Mouse (Mus musculus) bone marrow macrophage, adult 2 months (primary cell): ENCODE measurements at regions not wholly inside any gene's neighbourhood (a gene's known extent, or its start where the extent isn't known, plus 50 kb on each side); places are given as distances from the start of the nearest gene placed in this dataset.

ENCODE experiments used
- H3K27ac ChIP-seq: 2 replicates; pipeline ENCODE4 v1.5.1; 2012; ENCODE audit warnings: low read depth, low read length; ENCODE audit not compliant: insufficient read depth
- H3K4me1 ChIP-seq: 2 replicates; pipeline ENCODE4 v1.6.1; 2012; ENCODE audit warnings: low read length; ENCODE audit not compliant: control insufficient read depth, insufficient read depth
- H3K4me3 ChIP-seq: 2 replicates; pipeline ENCODE4 v1.5.1; 2012; ENCODE audit warnings: mild to moderate bottlenecking, low read length, moderate library complexity; ENCODE audit not compliant: insufficient read depth
- CTCF ChIP-seq: IDR thresholded peaks from 2 replicates; pipeline ENCODE4 v1.5.1; 2012; ENCODE audit warnings: low read depth, mild to moderate bottlenecking, low read length, moderate library complexity
- POLR2A ChIP-seq: IDR thresholded peaks from 2 replicates; pipeline ENCODE4 v1.6.1; 2012; ENCODE audit warnings: mild to moderate bottlenecking, low read depth, low read length, borderline replicate concordance

DNA sequence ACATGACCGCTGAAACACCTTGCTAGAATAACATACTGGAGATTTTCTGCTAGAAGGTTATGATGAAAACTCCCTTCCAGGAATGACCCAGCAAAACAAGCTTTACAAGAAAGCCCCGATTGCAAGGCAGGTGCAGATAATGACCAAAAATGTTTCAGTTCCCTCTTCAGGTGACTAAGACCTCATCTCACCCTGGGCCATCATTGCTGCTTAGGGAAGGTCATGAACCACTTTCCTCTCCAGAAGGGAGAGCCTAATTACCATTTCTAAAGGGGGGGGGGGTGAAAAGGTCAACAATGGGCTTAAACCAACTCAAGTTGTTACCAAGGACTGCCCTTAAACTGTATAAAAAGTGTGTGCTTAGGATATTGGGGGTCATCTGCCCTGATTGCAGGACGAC lies 59.8 kb upstream of the Speer4c start:
- Histone ChIP-seq H3K4me1 (no peaks in the 10 kb centered on the region), H3K4me3 (no peak overlapping the region), H3K27ac (no peak overlapping the region)
- TF ChIP-seq CTCF (no peak), POLR2A (no peak)

DNA sequence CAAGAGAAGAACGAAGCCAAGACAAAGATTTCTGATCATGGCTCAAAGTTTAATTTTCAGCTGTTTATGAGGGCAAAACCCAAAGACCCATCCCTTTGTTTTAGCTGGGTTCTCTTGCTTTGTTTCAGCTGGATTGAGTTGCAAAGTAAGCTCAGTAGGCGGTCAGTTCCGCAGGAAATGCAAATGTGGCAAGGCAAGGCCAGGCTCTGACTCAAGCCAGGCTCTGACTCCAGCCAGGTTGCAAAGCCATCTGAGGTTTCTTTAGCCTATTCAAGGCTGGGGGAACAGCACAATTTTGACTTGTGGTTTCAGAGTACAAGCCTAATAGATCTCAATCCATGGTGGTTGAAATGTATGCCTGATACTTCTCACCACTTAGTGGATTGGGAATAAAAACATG lies 60.5 kb upstream of the Speer4c start:
- H3K27ac ChIP-seq, result no peak overlapping the region
- TF ChIP-seq POLR2A (no peak), CTCF (no peak)
- no peak overlapping the region for H3K4me3 ChIP-seq
- H3K4me1 ChIP-seq, result no peaks in the 10 kb centered on the region

GRCm38 (mm10) chr5:15776106-15776505 lies 62.0 kb upstream of the Speer4c start:
- H3K4me1 ChIP-seq, result no peaks in the 10 kb centered on the region
- H3K4me3 ChIP-seq, result no peak overlapping the region
- H3K27ac ChIP-seq, result no peak overlapping the region
- TF ChIP-seq CTCF, result no peak
- TF ChIP-seq POLR2A, result no peak

GRCm38 (mm10) chr5:15803583-15803982 lies 89.5 kb upstream of the Speer4c start:
- TF ChIP-seq POLR2A (no peak), CTCF (no peak)
- Histone ChIP-seq H3K4me3 (no peak overlapping the region), H3K4me1 (no peaks in the 10 kb centered on the region), H3K27ac (no peak overlapping the region)

- H3K27ac ChIP-seq, result no peak overlapping the region
- H3K4me3 ChIP-seq, result no peak overlapping the region
- TF ChIP-seq POLR2A (no peak), CTCF (no peak)
These were observed 102.8 kb upstream of the Speer4c start for GRCm38 (mm10) chr5:15816864-15817263.

DNA sequence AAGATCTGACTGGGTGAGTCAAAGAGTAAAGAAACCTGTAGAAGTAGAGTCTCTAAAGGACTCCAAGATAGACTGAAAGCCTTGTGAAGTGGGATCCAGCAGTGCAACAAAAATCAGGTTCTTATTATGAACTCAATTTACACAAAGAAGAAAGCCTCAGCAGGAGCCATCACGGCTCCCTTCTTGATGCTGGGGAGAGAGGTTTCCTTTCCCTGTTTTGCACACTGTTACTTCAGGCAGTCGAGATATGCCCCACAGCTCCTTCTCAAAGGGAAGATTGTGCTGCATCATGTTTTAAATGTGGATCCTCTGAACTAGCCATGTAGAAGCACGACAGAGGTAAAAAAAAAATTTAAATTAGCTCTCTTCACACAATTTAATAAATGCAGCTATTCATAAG lies 103.3 kb upstream of the Speer4c start:
- Histone ChIP-seq H3K4me3 (no peak overlapping the region), H3K27ac (no peak overlapping the region), H3K4me1 (no peaks in the 10 kb centered on the region)
- no peak for TF ChIP-seq CTCF
- TF ChIP-seq POLR2A, result no peak

More at GRCm38 (mm10) chr5:15816864-15817263, 102.8 kb upstream of the Speer4c start:
- no peaks in the 10 kb centered on the region for H3K4me1 ChIP-seq

DNA sequence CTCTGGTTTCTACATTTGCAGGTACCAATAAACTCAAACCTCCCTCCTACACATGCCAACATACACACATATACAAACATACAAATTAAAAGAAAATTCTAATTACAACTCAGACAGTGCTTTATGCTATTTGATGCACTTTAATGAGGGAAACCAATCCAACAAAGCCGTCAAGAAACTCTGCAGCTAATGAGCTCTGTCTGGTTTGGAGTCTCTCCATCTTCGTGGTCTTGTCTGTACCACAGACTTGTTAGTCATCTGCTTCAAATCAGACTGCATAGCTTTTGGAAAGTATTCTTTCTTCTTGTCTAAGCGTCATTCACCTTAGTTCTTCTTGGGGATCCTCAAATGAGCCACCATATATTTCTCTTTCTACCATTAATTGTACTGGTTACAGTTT lies 108.9 kb upstream of the Speer4c start:
- H3K4me3 ChIP-seq, result no peak overlapping the region
- H3K27ac ChIP-seq, result no peak overlapping the region
- TF ChIP-seq CTCF (no peak), POLR2A (no peak)
- no peaks in the 10 kb centered on the region for H3K4me1 ChIP-seq

GRCm38 (mm10) chr5:15831527-15831926 lies 103.0 kb upstream of the Cacna2d1 start:
- no peak overlapping the region for H3K27ac ChIP-seq
- no peaks in the 10 kb centered on the region for H3K4me1 ChIP-seq
- TF ChIP-seq CTCF (no peak), POLR2A (no peak)
- H3K4me3 ChIP-seq, result no peak overlapping the region

DNA sequence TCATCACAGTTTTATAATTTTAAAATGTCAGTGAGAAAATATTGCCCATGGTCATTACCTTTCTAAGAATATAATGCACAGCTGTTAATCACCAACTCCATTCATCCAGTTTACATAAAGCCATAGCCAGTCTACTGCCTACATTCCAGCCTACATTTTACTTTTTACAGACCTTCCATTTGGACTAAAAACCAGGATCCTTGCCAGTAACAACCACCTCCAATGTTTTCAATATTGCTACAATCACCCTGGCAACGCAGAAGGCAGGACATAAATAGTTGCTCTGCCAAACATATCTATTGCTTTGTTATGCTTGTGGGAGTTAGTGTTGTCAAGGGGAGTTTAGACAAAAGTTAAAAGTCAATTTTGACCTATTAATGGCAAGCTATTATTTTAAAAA lies 102.2 kb upstream of the Cacna2d1 start:
- H3K4me3 ChIP-seq, result no peak overlapping the region
- H3K4me1 ChIP-seq, result no peaks in the 10 kb centered on the region
- TF ChIP-seq CTCF, result no peak
- TF ChIP-seq POLR2A, result no peak
- H3K27ac ChIP-seq, result no peak overlapping the region

- Histone ChIP-seq H3K4me1 (no peaks in the 10 kb centered on the region), H3K27ac (no peak overlapping the region), H3K4me3 (no peak overlapping the region)
- TF ChIP-seq POLR2A (no peak), CTCF (peak; percentile 47)
These were observed 96.2 kb upstream of the Cacna2d1 start for GRCm38 (mm10) chr5:15838108-15838972.

DNA sequence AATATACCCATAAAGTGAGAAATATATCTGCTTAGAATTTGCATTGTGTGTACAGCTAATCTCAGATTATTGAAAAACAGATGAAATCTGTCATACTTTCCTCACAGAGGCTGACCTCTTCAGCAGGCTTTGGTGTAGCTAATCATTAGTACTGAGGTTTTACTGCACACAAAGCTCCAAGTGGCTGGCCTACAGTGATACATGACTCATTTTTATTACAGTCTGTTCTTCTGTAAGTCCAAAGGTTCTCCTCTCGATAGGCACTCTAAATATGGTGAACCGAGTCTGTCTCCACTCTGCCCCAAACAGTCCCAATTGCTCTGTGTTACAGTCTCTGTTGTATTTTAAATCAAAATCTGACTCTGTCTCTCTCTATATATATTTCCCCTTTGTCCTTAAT lies 87.7 kb upstream of the Cacna2d1 start:
- no peaks in the 10 kb centered on the region for H3K4me1 ChIP-seq
- H3K27ac ChIP-seq, result no peak overlapping the region
- no peak overlapping the region for H3K4me3 ChIP-seq
- no peak for TF ChIP-seq CTCF
- TF ChIP-seq POLR2A, result no peak
